Mouse (Mus musculus) layer of hippocampus, postnatal 25 days (tissue): ENCODE measurements around the gene Myf6. TPM values are rescaled to one million over a fixed set of nuclear protein-coding genes. Genes with fewer than 3 reads are reported as not detected.

ENCODE experiments used
- DNase-seq, 2 experiments: peaks; one replicate each; pipeline ENCODE4 v3.0.0; 2022; ENCODE audit warnings: mixed read lengths in 2 of 2, low spot score in 1 of 2; ENCODE audit errors: extremely low spot score in 1 of 2
- microRNA-seq, 2 experiments: library from miRNA; unstranded; fragments of <30 nt; microRNA quantifications; one replicate each; pipeline ENCODE4 v1.2.0; 2021
- total RNA-seq, 2 experiments: library from RNA; stranded (reverse); gene quantifications; 2 replicates each; pipeline ENCODE4 v1.2.3; 2021

The Myf6 gene
- total RNA-seq, 2 experiments from 2014 or later, result not detected

DNA sequence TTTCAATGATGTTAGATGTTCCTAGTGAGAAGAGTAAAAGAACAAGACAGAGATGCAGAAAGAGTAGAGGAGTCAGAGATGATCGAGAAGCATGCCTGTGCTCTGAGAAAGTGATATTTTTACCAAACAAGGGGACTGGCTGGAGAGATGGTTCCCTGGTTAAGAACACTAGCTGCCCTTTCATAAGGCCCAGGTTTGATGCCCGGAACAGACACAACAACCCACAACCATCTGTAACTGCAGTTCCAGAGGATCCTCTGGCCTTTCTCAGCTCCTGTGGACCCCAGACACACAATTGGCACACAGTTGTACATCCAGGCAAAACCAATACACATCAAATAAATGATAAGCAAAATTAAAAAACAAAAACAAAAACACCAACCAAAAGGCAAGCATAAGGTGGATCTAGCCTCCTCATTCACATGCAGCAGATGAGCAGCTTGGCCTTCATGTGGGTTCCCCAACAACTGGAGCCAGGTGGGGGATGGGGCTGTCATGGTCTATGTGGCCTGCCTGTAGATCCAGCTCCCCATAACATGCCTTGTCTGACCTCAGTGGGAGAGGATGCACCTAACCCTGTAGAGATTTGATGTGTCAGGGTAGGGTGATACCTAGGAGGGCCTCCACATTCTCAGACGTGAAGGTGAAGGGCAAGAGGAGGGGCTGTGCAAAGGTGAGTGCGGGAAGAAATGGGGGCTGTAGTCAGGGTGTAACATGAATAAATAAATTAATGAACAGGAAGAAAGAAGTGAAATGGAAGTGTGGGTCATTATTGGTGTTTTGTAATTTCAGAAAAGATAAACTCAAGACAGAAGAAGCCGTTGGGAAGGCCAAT lies 44.8 kb downstream of the Myf6 start:
- DNase-seq, result no peak

Small RNA genes lying within 50 kb of the gene (microRNA-seq; reads per million reads assigned to microRNA genes)
- gene Gm44403, result 0 reads per million in 2 experiments

Other genes with a start within 250 kb of the Myf6 start
- gene Lin7a, start 223.1 kb downstream of the Myf6 start, total RNA-seq, result 10 to 100 TPM; 31.7 to 40.9 TPM
- gene Myf5, start 8.6 kb downstream of the Myf6 start, total RNA-seq, result not detected
- gene Ptprq, start 225.3 kb upstream of the Myf6 start, total RNA-seq, result under 1 TPM; 0.12 to 0.21 TPM